Mouse (Mus musculus) liver, adult 2 months (tissue): Measurements from ENCODE around the gene Phldb2. TPM values are rescaled to one million over a fixed set of nuclear protein-coding genes. Genes with fewer than 3 reads are reported as not detected.

ENCODE experiments used
- DNase-seq: peaks from one replicate; pipeline ENCODE4 v3.0.0-alpha.2; 2011; ENCODE audit warnings: low read depth, low spot score; ENCODE audit errors: extremely low read depth
- H3K27ac ChIP-seq: fragments of 200-500 bp; replicated peaks from 2 replicates; pipeline ENCODE4 v1.5.1; 2012; ENCODE audit warnings: low read depth, mild to moderate bottlenecking, control low read depth, inconsistent platforms, low read length; ENCODE audit not compliant: insufficient read depth
- H3K27me3 ChIP-seq: fragments of 200-500 bp; 2 replicates; pipeline ENCODE4 v1.6.1; 2012; ENCODE audit warnings: mild to moderate bottlenecking, moderate library complexity, low read length, inconsistent platforms; ENCODE audit not compliant: control insufficient read depth, insufficient read depth
- H3K36me3 ChIP-seq: fragments of 200-500 bp; 2 replicates; pipeline ENCODE4 v1.6.1; 2012; ENCODE audit warnings: low read length, inconsistent platforms; ENCODE audit not compliant: control insufficient read depth, insufficient read depth
- H3K4me1 ChIP-seq: fragments of 200-500 bp; 2 replicates; pipeline ENCODE4 v1.6.1; 2011; ENCODE audit warnings: low read length; ENCODE audit not compliant: control insufficient read depth, insufficient read depth
- H3K4me3 ChIP-seq: fragments of 200-500 bp; 2 replicates; pipeline ENCODE4 v1.5.1; 2011; ENCODE audit warnings: low read depth, mild to moderate bottlenecking, control low read depth, low read length, moderate library complexity; ENCODE audit not compliant: insufficient read depth
- H3K79me2 ChIP-seq: fragments of 200-500 bp; 2 replicates; pipeline ENCODE4 v1.6.1; 2012; ENCODE audit warnings: inconsistent platforms, mild to moderate bottlenecking, low read length, moderate library complexity; ENCODE audit not compliant: control insufficient read depth, insufficient read depth
- H3K9ac ChIP-seq: fragments of 200-500 bp; 2 replicates; pipeline ENCODE4 v1.6.1; 2012; ENCODE audit warnings: low read depth, mild to moderate bottlenecking, control low read depth, inconsistent platforms, low read length
- CTCF ChIP-seq: fragments of 200-500 bp; IDR thresholded peaks from 2 replicates; pipeline ENCODE4 v1.5.1; 2011; ENCODE audit warnings: low read depth, low read length, control low read depth
- POLR2A ChIP-seq: fragments of 200-500 bp; IDR thresholded peaks from 2 replicates; pipeline ENCODE4 v1.6.1; 2011; ENCODE audit warnings: low read length, control low read depth; ENCODE audit not compliant: insufficient read depth; ENCODE audit errors: extremely low read depth
- WGBS: fragments of 180-500 bp; shearing (Covaris S2); methylation state at CpG from one replicate; pipeline ENCODE4 v1.1.7; 2018; 5-methylcytosine and 5-hydroxymethylcytosine counted together
- polyA plus RNA-seq: library from polyadenylated mRNA; depleted of rRNA; stranded (reverse); fragments of >200 nt; gene quantifications from 2 replicates; pipeline ENCODE4 v1.2.3, GENCODE M21; 2012
- total RNA-seq: library from RNA; depleted of rRNA; stranded (reverse); fragments of >200 nt; gene quantifications from 2 replicates; pipeline ENCODE4 v1.2.3, GENCODE M21; 2014

The Phldb2 gene
- total and polyA plus RNA-seq, 2 experiments = 19.1 to 58.3 TPM

DNA sequence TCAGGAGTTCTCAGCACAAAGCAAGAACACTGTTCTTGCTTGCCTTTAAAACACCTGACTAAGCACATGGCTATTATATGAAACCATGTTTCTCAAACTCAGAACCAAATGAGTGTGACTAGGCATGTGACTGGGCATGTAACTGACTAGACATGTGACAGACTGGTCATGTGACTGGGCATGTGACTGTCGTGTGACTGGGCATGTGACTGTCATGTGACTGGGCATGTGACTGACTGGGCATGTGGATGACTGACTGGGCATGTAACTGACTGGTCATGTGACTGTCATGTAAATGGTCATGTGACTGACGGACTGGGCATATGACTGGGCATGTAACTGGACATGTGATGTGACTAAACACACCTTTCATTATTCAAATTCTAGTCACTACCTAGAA is 16.8 kb upstream of the Phldb2 start:
- peak overlapping the region; percentile 92 for H3K27ac ChIP-seq
- peak; percentile 85 for DNase-seq
- H3K4me1 ChIP-seq = peaks cover 15% of the 10 kb centered on the region
- peaks cover 2% of the 10 kb centered on the region; the same call in 1 of the 2 replicates for H3K79me2 ChIP-seq
- H3K36me3 ChIP-seq = peaks cover 66% of the 10 kb centered on the region
- no peaks in the 10 kb centered on the region for H3K27me3 ChIP-seq
- WGBS = 76% methylated on average over 2 of the region's 2 CpGs
- no peak for TF ChIP-seq POLR2A
- TF ChIP-seq CTCF = no peak
- no peak overlapping the region for H3K4me3 ChIP-seq
- H3K9ac ChIP-seq = no peak overlapping the region

DNA sequence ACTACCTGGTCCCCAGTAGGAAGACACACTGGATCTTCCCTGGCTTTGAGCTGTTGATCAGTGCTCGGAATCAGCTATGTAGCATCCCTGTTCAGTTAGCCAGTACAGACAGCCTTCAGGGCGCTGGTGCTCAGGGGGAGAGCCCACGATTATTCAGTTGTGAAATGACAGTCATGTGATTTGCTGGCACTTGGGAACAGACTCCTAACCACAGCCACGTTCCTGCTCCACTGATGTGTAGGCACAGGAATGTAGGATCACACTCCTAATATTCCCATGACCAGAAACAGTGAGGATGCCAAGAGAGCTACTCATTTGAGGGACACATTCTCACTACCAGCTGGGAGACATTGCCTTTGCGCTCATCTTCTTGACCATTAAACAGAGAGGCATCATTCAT is 15.3 kb upstream of the Phldb2 start:
- H3K27ac ChIP-seq = peak overlapping the region; percentile 46; the same call in 1 of the 2 replicates
- peak; percentile 55 for DNase-seq
- TF ChIP-seq CTCF (no peak), POLR2A (no peak)
- H3K36me3 ChIP-seq = peaks cover 68% of the 10 kb centered on the region
- no peaks in the 10 kb centered on the region for H3K27me3 ChIP-seq
- 43% methylated on average over 5 of the region's 5 CpGs for WGBS
- no peak overlapping the region for H3K9ac ChIP-seq
- H3K4me3 ChIP-seq = no peak overlapping the region
- H3K79me2 ChIP-seq = no peaks in the 10 kb centered on the region; the same call in 1 of the 2 replicates
- H3K4me1 ChIP-seq = peaks cover 16% of the 10 kb centered on the region

DNA sequence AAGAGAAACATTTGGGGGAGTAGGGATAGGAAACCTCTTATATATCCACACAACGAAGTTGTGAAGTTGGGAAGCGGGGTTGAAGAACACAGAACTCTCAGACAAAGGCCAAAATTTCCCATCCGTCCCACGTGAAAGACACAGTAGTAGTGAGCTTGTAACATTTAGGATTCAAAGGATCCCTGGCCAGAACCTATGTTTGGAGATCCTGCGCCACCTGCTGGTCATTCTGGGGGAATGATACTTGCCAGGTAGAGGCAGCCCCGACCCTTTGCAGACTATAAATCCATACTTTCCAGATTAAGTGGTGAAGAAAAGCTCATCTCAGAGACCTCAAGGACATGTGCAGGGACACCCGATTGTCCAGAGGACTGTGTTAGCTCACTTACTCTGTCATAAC is 14.1 kb upstream of the Phldb2 start:
- DNase-seq = peak; percentile 86
- Histone ChIP-seq H3K79me2 (no peaks in the 10 kb centered on the region; the same call in 1 of the 2 replicates), H3K4me3 (no peak overlapping the region), H3K4me1 (peaks cover 16% of the 10 kb centered on the region), H3K36me3 (peaks cover 69% of the 10 kb centered on the region), H3K9ac (peak overlapping the region; percentile 60), H3K27me3 (no peaks in the 10 kb centered on the region), H3K27ac (peak overlapping the region; percentile 98)
- peak; percentile 81 for TF ChIP-seq CTCF
- no peak for TF ChIP-seq POLR2A
- WGBS = 3% methylated on average over 7 of the region's 7 CpGs

DNA sequence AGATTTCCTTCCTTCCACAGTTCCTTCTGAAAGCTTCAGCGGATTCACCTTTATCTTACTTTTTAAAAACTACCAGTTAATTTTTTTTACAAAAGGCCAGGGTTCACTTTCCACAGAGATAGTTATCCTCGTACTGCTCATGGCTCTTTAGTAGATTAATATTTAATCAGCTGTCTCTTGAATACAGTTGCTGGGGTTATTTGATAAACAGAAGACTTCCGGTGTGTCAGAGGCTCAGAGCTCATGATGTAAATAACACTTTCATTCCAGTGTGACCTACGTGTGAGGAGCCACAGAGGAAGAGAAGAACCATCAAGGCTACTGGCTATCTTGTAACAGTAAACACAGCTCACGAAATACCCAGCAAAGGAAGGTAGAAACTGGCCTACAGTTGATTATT is 13.2 kb upstream of the Phldb2 start:
- peaks cover 70% of the 10 kb centered on the region for H3K36me3 ChIP-seq
- peaks cover 16% of the 10 kb centered on the region for H3K4me1 ChIP-seq
- no peak for TF ChIP-seq CTCF
- no peak for TF ChIP-seq POLR2A
- peak overlapping the region; percentile 37 for H3K4me3 ChIP-seq
- H3K27me3 ChIP-seq = no peaks in the 10 kb centered on the region
- WGBS = 10% methylated on average over 5 of the region's 5 CpGs
- no peaks in the 10 kb centered on the region; the same call in 1 of the 2 replicates for H3K79me2 ChIP-seq
- peak; percentile 97 for DNase-seq
- H3K9ac ChIP-seq = peak overlapping the region; percentile 60
- H3K27ac ChIP-seq = peak overlapping the region; percentile 98

DNA sequence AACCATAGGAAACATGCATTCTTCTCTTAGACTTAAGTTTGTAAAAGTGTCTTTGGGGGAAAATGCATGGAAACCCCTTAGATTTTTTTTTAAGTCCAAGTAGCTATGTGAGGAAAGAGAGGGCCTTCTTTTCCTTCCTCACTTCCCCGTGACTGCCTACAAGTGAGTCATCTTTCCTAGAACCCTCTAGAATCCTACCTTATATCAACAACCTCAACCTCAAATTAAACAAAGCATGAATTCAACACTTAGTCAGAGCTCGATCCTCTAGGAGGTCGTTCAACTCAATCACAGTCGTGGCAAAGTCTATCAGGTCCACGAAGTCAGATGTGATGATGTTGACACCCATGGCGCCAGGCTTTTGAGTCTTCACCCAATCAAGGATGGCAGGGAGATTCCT is 11.4 kb upstream of the Phldb2 start:
- peaks cover 74% of the 10 kb centered on the region for H3K36me3 ChIP-seq
- no peaks in the 10 kb centered on the region for H3K27me3 ChIP-seq
- TF ChIP-seq CTCF = no peak
- no peak for TF ChIP-seq POLR2A
- H3K27ac ChIP-seq = no peak overlapping the region
- no peak overlapping the region for H3K4me3 ChIP-seq
- WGBS = 34% methylated on average over 6 of the region's 6 CpGs
- no peak for DNase-seq
- peaks cover 12% of the 10 kb centered on the region for H3K4me1 ChIP-seq
- H3K79me2 ChIP-seq = no peaks in the 10 kb centered on the region; the same call in 1 of the 2 replicates
- H3K9ac ChIP-seq = no peak overlapping the region

DNA sequence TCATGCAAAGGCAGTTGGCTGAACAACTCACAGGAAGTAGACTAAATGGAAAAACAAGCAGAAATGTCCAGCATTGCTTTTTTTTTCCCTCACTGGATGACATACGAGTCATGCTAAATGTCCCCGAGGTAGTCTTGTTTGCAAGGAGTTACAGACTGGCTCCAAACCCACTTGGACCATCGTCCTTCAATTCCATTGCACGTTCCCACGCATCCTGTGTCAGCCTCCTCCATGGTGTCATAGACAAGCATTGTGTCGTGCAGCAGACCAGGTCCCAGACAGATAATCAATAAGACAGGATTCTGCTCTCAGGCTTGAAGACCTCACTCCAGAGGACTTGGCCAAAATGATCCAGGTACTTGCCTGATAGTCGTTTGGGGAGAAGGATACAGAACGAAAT is 10.4 kb upstream of the Phldb2 start:
- WGBS = 44% methylated on average over 8 of the region's 8 CpGs
- H3K4me3 ChIP-seq = no peak overlapping the region
- H3K79me2 ChIP-seq = no peaks in the 10 kb centered on the region; the same call in 1 of the 2 replicates
- H3K27ac ChIP-seq = no peak overlapping the region
- H3K36me3 ChIP-seq = peaks cover 70% of the 10 kb centered on the region
- TF ChIP-seq POLR2A (no peak), CTCF (no peak)
- H3K27me3 ChIP-seq = no peaks in the 10 kb centered on the region
- peaks cover 11% of the 10 kb centered on the region for H3K4me1 ChIP-seq
- no peak overlapping the region for H3K9ac ChIP-seq
- DNase-seq = no peak
